Mouse (Mus musculus) spleen, postnatal 4 days (tissue): ENCODE results near the gene Thumpd1.
"Not testable (repeated sequence)": the region's sequence is repeated elsewhere in the genome, so short reads cannot be mapped to it uniquely, and the experiment has no call there.

Experiments
- DNase-seq, 2 experiments: peaks; one replicate each; pipeline ENCODE4 v3.0.0; 2022; ENCODE audit warnings: low spot score in 2 of 2

The Thumpd1 gene

GRCm38 (mm10) chr7:119720253-119720946, at the start of gene Thumpd1:
Gene Thumpd1 (minus strand): TSS chr7:119720798.
- DNase-seq: peak; percentile 88 to 95

- DNase-seq: no peak
Measured at GRCm38 (mm10) chr7:119769895-119770294, 49.3 kb upstream of the Thumpd1 start.

GRCm38 (mm10) chr7:119766996-119767395, 46.4 kb upstream of the Thumpd1 start:
- no peak for DNase-seq

- DNase-seq: no peak
Measured at GRCm38 (mm10) chr7:119764377-119764776, 43.8 kb upstream of the Thumpd1 start.

GRCm38 (mm10) chr7:119762166-119762697, 41.6 kb upstream of the Thumpd1 start:
- no peak for DNase-seq

GRCm38 (mm10) chr7:119760527-119760951, 39.9 kb upstream of the Thumpd1 start, which contains the start of gene Acsm3:
Gene Acsm3 (plus strand): TSS chr7:119760923.
- no peak for DNase-seq

- no peak for DNase-seq
Measured at GRCm38 (mm10) chr7:119753696-119754095, 33.1 kb upstream of the Thumpd1 start.

- DNase-seq: no peak
Measured at GRCm38 (mm10) chr7:119749942-119750341, 29.3 kb upstream of the Thumpd1 start.

GRCm38 (mm10) chr7:119748761-119749160, 28.2 kb upstream of the Thumpd1 start:
- DNase-seq: no peak

- no peak for DNase-seq
Measured at GRCm38 (mm10) chr7:119745869-119746268, 25.3 kb upstream of the Thumpd1 start.

GRCm38 (mm10) chr7:119744321-119744720, 23.7 kb upstream of the Thumpd1 start:
- peak in 1 of 2 experiments; percentile 59 for DNase-seq

GRCm38 (mm10) chr7:119739798-119740468, 19.3 kb upstream of the Thumpd1 start:
- DNase-seq: not testable (repeated sequence)

GRCm38 (mm10) chr7:119738877-119739276, 18.3 kb upstream of the Thumpd1 start:
- no peak for DNase-seq

GRCm38 (mm10) chr7:119731262-119731661, 10.7 kb upstream of the Thumpd1 start:
- DNase-seq: not testable (repeated sequence)

GRCm38 (mm10) chr7:119727621-119728020, 7.0 kb upstream of the Thumpd1 start:
- DNase-seq: no peak

GRCm38 (mm10) chr7:119720947-119721310, 331 bp upstream of the Thumpd1 start:
- DNase-seq: no peak

GRCm38 (mm10) chr7:119714111-119714510, 6.5 kb downstream of the Thumpd1 start:
- DNase-seq: no peak

GRCm38 (mm10) chr7:119694926-119695325, 25.7 kb downstream of the Thumpd1 start:
- no peak for DNase-seq

- no peak for DNase-seq
Measured at GRCm38 (mm10) chr7:119692302-119692701, 28.3 kb downstream of the Thumpd1 start.

- DNase-seq: no peak
Measured at GRCm38 (mm10) chr7:119689726-119690125, 30.9 kb downstream of the Thumpd1 start, which contains the start of gene Acsm4. Gene Acsm4 (plus strand): TSS chr7:119690026.

GRCm38 (mm10) chr7:119682699-119683098, 37.9 kb downstream of the Thumpd1 start:
- no peak for DNase-seq

- DNase-seq: no peak
Measured at GRCm38 (mm10) chr7:119680107-119680506, 40.5 kb downstream of the Thumpd1 start.

- DNase-seq: no peak
Measured at GRCm38 (mm10) chr7:119673465-119673864, 47.1 kb downstream of the Thumpd1 start.
